Mouse (Mus musculus) ES-CJ7 (cell line): ENCODE results near the gene Cideb.

Experiments used
- DNase-seq: peaks from one replicate; pipeline ENCODE4 v3.0.0; 2011; ENCODE audit warnings: low read depth, low spot score

The Cideb gene

GRCm38 (mm10) chr14:55722438-55722945 is 35.8 kb downstream of the Cideb start:
- no peak for DNase-seq

GRCm38 (mm10) chr14:55721700-55722437 is 36.4 kb downstream of the Cideb start, which contains the start of gene Rabggta:
Gene Rabggta (minus strand): TSS chr14:55722263.
- peak; percentile 98 for DNase-seq

GRCm38 (mm10) chr14:55721076-55721475 is 37.2 kb downstream of the Cideb start:
- DNase-seq = no peak

- DNase-seq = no peak
Measured at GRCm38 (mm10) chr14:55720666-55721065, 37.6 kb downstream of the Cideb start.

- no peak for DNase-seq
Measured at GRCm38 (mm10) chr14:55719737-55720136, 38.5 kb downstream of the Cideb start.

- no peak for DNase-seq
Measured at GRCm38 (mm10) chr14:55716884-55717283, 41.4 kb downstream of the Cideb start.

- no peak for DNase-seq
Measured at GRCm38 (mm10) chr14:55716271-55716670, 42.0 kb downstream of the Cideb start.

GRCm38 (mm10) chr14:55714893-55715292 is 43.4 kb downstream of the Cideb start:
- no peak for DNase-seq

GRCm38 (mm10) chr14:55713729-55714122 is 44.5 kb downstream of the Cideb start, which contains the start of gene Tgm1:
Gene Tgm1 (minus strand): TSS chr14:55713926.
- no peak for DNase-seq

- peak; percentile 66 for DNase-seq
Measured at GRCm38 (mm10) chr14:55713007-55713728, 45.1 kb downstream of the Cideb start.

- peak; percentile 75 for DNase-seq
Measured at GRCm38 (mm10) chr14:55711786-55712185, 46.5 kb downstream of the Cideb start.

GRCm38 (mm10) chr14:55709509-55709908 is 48.7 kb downstream of the Cideb start:
- DNase-seq = peak; percentile 97

- DNase-seq = no peak
Measured at GRCm38 (mm10) chr14:55707397-55707796, 50.9 kb downstream of the Cideb start.

GRCm38 (mm10) chr14:55706051-55706600 is 52.1 kb downstream of the Cideb start:
- DNase-seq = no peak
